ENCODE assay signal across 12 mouse cellular contexts in the genomic region with DNA sequence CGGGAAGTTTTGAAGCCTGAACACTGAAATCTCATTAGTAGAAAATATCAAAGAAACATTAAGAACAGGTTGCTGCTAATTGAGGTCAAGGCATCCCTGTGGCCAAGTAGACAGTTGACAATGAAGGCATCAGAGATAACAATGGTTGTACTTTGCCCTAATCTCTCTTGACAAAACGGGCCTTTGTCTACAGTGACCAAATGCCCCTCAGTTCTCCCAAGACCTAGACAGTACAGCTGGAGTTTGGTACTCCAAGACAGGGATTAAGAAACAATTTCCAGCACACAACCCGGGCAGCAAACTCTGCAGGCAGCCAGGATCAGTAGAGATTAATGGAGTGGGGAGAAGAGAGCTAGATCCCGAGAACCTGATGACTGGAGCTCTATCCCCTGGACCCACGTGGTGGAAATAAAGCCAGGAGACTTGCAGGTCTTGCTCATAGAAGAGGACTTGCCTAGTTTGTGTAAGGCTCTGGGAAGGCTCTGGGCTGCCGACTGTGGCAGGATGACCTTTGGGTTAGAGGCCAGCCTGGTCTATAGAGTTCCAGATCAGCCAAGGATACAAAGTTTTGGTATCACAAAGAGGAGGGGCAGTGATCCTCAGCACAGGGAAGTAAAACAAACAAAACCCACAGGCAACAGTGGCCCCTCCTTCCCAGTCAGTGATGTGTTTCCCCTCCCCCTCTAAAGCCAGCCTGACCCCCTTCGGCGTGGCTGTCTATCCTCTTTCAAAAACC. TPM values are rescaled to one million over a fixed set of nuclear protein-coding genes. Genes with fewer than 3 reads are reported as not detected.
A peak's percentile ranks its signal among the peaks of the same experiment; 100 is the strongest.
DNase-seq lines count a peak whose midpoint lies in the region; ATAC-seq and TF ChIP-seq lines count a peak whose summit lies in the region.
"Had no signal": no experiment of that assay in that cellular context is flagged by ENCODE, and none has a peak within 500 bp of the region (broad histone marks: within the 10 kb centered on the region; RNA-seq: fewer than 3 reads in every experiment).

No protein-coding gene starts in this region.

- TF ChIP-seq EP300 in liver, embryonic 14.5 days (IDR thresholded peaks at IDR 0.05; ENCODE audit: low read depth), result no peak

- WGBS in heart, embryonic 10.5 days, result 18% methylated on average over 8 of the region's 8 CpGs
- WGBS in intestine, postnatal 0 days, result 23% methylated on average over 8 of the region's 8 CpGs
- WGBS in liver, embryonic 14.5 days (ENCODE audit: insufficient replicate concordance), result 35% methylated on average over 8 of the region's 8 CpGs

- no peak overlapping the region for H3K4me3 ChIP-seq in heart, embryonic 10.5 days
- no peak overlapping the region for H3K4me3 ChIP-seq in ES-E14 (ENCODE audit: insufficient read depth in 1 of 2, low read depth in 1 of 2, low read length in 2 of 2, poor library complexity in 1 of 2, severe bottlenecking in 1 of 2)
- H3K4me3 ChIP-seq in intestine, postnatal 0 days (ENCODE audit: low read depth, low read length), result no peak overlapping the region
- no peak overlapping the region for H3K4me3 ChIP-seq in liver, embryonic 14.5 days (ENCODE audit: insufficient read depth in 1 of 2, low read depth in 2 of 2, low read length in 2 of 2)

- intact Hi-C loops in heart, postnatal 14 days (cut with DNase I), result no loop called here
- intact Hi-C loops in gastrocnemius, postnatal 36 days (cut with DNase I), result no loop called here

- peaks cover 30% of the 10 kb centered on the region for H3K4me1 ChIP-seq in heart, embryonic 10.5 days
- peaks cover 7 to 11% of the 10 kb centered on the region in 2 experiments for H3K4me1 ChIP-seq in ES-E14 (ENCODE audit: control insufficient read depth in 2 of 2, insufficient read depth in 2 of 2, low read length in 2 of 2, poor library complexity in 1 of 2)
- H3K4me1 ChIP-seq in intestine, postnatal 0 days (replicated peaks; ENCODE audit: control insufficient read depth, insufficient read depth, low read length), result 0 out of 2 replicates have a peak, but pooled peaks cover 8% of the 10 kb centered on the region
- H3K4me1 ChIP-seq in liver, embryonic 14.5 days (replicated peaks; ENCODE audit: control insufficient read depth in 2 of 2, insufficient read depth in 2 of 2, low read length in 1 of 2), result peaks cover 15 to 19% of the 10 kb centered on the region in 2 experiments

- no peak for DNase-seq in heart, embryonic 10.5 days (ENCODE audit: low spot score)
- DNase-seq in heart, postnatal 14 days, result no peak
- DNase-seq in ES-E14 (ENCODE audit: low read depth, low spot score), result no peak
- no peak for DNase-seq in liver, embryonic 14.5 days (ENCODE audit: low read depth in 3 of 3, low spot score in 3 of 3)
- no peak for DNase-seq in gastrocnemius, postnatal 36 days
- no peak for DNase-seq in cerebellum, adult 9-11 months
- DNase-seq in urinary bladder, adult 2 months (ENCODE audit: low spot score), result no peak
- DNase-seq: right cerebral cortex, postnatal 14 days; thymus, adult 2 months had no signal

- in situ Hi-C loops in ES-E14 (cut with MboI; ENCODE audit: low sequenced_read_pairs in 2 of 2, unreplicated experiment in 2 of 2), result no loop called here

- peak overlapping the region; percentile 27 for H3K4me2 ChIP-seq in intestine, postnatal 0 days (replicated peaks; ENCODE audit: low read depth)
- H3K4me2 ChIP-seq in liver, embryonic 14.5 days (ENCODE audit: low read depth), result no peak overlapping the region

- peak overlapping the region; percentile 56 for H3K27ac ChIP-seq in heart, embryonic 10.5 days
- H3K27ac ChIP-seq in ES-E14 (ENCODE audit: insufficient read depth, low read depth, low read length, poor library complexity, severe bottlenecking), result peak overlapping the region; percentile 57
- peak overlapping the region; percentile 41 for H3K27ac ChIP-seq in intestine, postnatal 0 days (ENCODE audit: low read depth, low read length)
- H3K27ac ChIP-seq in liver, embryonic 14.5 days, result no peak overlapping the region; the same call in 1 of the 2 replicates

- no peak for TF ChIP-seq CTCF in intestine, postnatal 0 days (IDR thresholded peaks at IDR 0.05; ENCODE audit: low read depth)
- no peak for TF ChIP-seq CTCF in liver, embryonic 14.5 days (IDR thresholded peaks at IDR 0.05; ENCODE audit: low read depth)

- H3K36me3 ChIP-seq in heart, embryonic 10.5 days, result peaks cover 8% of the 10 kb centered on the region
- no peaks in the 10 kb centered on the region for H3K36me3 ChIP-seq in ES-E14 (ENCODE audit: control insufficient read depth, insufficient read depth, low read length, poor library complexity, severe bottlenecking)
- H3K36me3 ChIP-seq in intestine, postnatal 0 days (ENCODE audit: control insufficient read depth, insufficient read depth), result no peaks in the 10 kb centered on the region
- H3K36me3 ChIP-seq in liver, embryonic 14.5 days (replicated peaks; ENCODE audit: control insufficient read depth, insufficient read depth, low read depth), result no peaks in the 10 kb centered on the region

- 0 out of 2 replicates have a peak overlapping the region, but pooled peaks have one; percentile 21 for H3K9ac ChIP-seq in ES-E14 (ENCODE audit: insufficient read depth, low read depth, low read length, poor library complexity, severe bottlenecking)
- no peak overlapping the region for H3K9ac ChIP-seq in intestine, postnatal 0 days (ENCODE audit: low read depth, low read length)
- H3K9ac ChIP-seq in liver, embryonic 14.5 days (replicated peaks), result no peak overlapping the region

- no peaks in the 10 kb centered on the region for H3K27me3 ChIP-seq in heart, embryonic 10.5 days (ENCODE audit: insufficient read depth, poor library complexity, severe bottlenecking)
- H3K27me3 ChIP-seq in intestine, postnatal 0 days (replicated peaks; ENCODE audit: control insufficient read depth, insufficient read depth, low read length), result no peaks in the 10 kb centered on the region
- no peaks in the 10 kb centered on the region for H3K27me3 ChIP-seq in liver, embryonic 14.5 days (ENCODE audit: control insufficient read depth, insufficient read depth, low read length)

- no peaks in the 10 kb centered on the region for H3K9me3 ChIP-seq in heart, embryonic 10.5 days
- no peaks in the 10 kb centered on the region for H3K9me3 ChIP-seq in ES-E14 (ENCODE audit: control insufficient read depth, insufficient read depth, low read depth, low read length)
- no peaks in the 10 kb centered on the region for H3K9me3 ChIP-seq in intestine, postnatal 0 days (ENCODE audit: control insufficient read depth)
- H3K9me3 ChIP-seq in liver, embryonic 14.5 days (ENCODE audit: control insufficient read depth, low read length), result no peaks in the 10 kb centered on the region

- peak; percentile 50 for ATAC-seq in intestine, postnatal 0 days
- 0 out of 2 replicates have a peak, but pooled peaks have one; percentile 15 for ATAC-seq in liver, embryonic 14.5 days (ENCODE audit: insufficient read depth)
- ATAC-seq: activated CD4-positive, CD25-positive, alpha-beta regulatory T cell, adult 4 months; lung, postnatal 0 days had no signal

TF ChIP-seq in ES-E14, 5 proteins besides CTCF, POLR2A, EP300 and RAD21:
- TF ChIP-seq MAFK (IDR thresholded peaks at IDR 0.05; ENCODE audit: insufficient read depth, low read depth, low read length), result no peak
- no peak for TF ChIP-seq HCFC1 (IDR thresholded peaks at IDR 0.05; ENCODE audit: borderline replicate concordance, insufficient read depth, low read length)
- no peak for TF ChIP-seq CHD2 (IDR thresholded peaks at IDR 0.05; ENCODE audit: low read depth, low read length)
- no peak for TF ChIP-seq ZC3H11A (IDR thresholded peaks at IDR 0.05; ENCODE audit: borderline replicate concordance, low read depth, low read length)
- TF ChIP-seq ZNF384 (IDR thresholded peaks at IDR 0.05; ENCODE audit: low read depth, low read length), result no peak

RNA-seq across cellular contexts. Expression of gene Zfp609, which starts 51.1 kb away (rescaled TPM):
- 5.8 and 7.7 TPM in 2 replicates for polyA plus RNA-seq in heart, embryonic 10.5 days (2016; fragmentation: Nextera tagmentation; extraction: Ambion mirVana)
- total RNA-seq in heart, postnatal 14 days (2021), result 10 to 100 TPM; 27.5 to 28.3 TPM
- total RNA-seq in ES-E14 (2012; rRNA removed), result 8.7 and 9.9 TPM in 2 replicates
- 3.1 and 3.7 TPM in 2 replicates for polyA plus RNA-seq in intestine, postnatal 0 days (2015; fragmentation: Nextera tagmentation; extraction: Ambion mirVana)
- polyA plus RNA-seq in liver, embryonic 14.5 days (2012; rRNA removed), result 2.4 and 2.7 TPM in 2 replicates
- polyA plus RNA-seq in liver, embryonic 14.5 days (2014; fragmentation: Nextera tagmentation; extraction: Ambion mirVana), result 1.1 and 1.2 TPM in 2 replicates
- 10 to 100 TPM; 16.3 to 17.8 TPM for total RNA-seq in gastrocnemius, postnatal 36 days (2021)
- polyA plus RNA-seq in urinary bladder, adult 2 months (2012; rRNA removed), result 9.2 and 17.4 TPM in 2 replicates
